In genomic region chr13:52892065-52892503, GRCm38 (mm10) we compare ENCODE assay signal across 8 mouse cellular contexts. TPM values are rescaled to one million over a fixed set of nuclear protein-coding genes. Genes with fewer than 3 reads are reported as not detected.
A peak's percentile ranks its signal among the peaks of the same experiment; 100 is the strongest.
DNase-seq lines count a peak whose midpoint lies in the region; ATAC-seq lines count a peak whose summit lies in the region.

No protein-coding gene starts in this region.

- H3K27ac ChIP-seq in heart, embryonic 11.5 days (ENCODE audit: low read depth, low read length) = no peak overlapping the region
- no peak overlapping the region for H3K27ac ChIP-seq in midbrain, embryonic 16.5 days (ENCODE audit: low read length)

- H3K4me2 ChIP-seq in heart, embryonic 11.5 days = no peak overlapping the region
- no peak overlapping the region for H3K4me2 ChIP-seq in midbrain, embryonic 16.5 days (ENCODE audit: low read length)

- H3K27me3 ChIP-seq in heart, embryonic 11.5 days (ENCODE audit: control insufficient read depth, insufficient read depth, low read length) = no peaks in the 10 kb centered on the region
- no peaks in the 10 kb centered on the region for H3K27me3 ChIP-seq in midbrain, embryonic 16.5 days (ENCODE audit: control insufficient read depth, insufficient read depth, low read depth, low read length)

- no peak overlapping the region; the same call in 1 of the 2 replicates for H3K9ac ChIP-seq in heart, embryonic 11.5 days (ENCODE audit: low read depth, low read length)
- H3K9ac ChIP-seq in midbrain, embryonic 16.5 days (ENCODE audit: low read depth, low read length) = no peak overlapping the region

- H3K36me3 ChIP-seq in heart, embryonic 11.5 days (ENCODE audit: control insufficient read depth, insufficient read depth, low read length) = no peaks in the 10 kb centered on the region
- no peaks in the 10 kb centered on the region for H3K36me3 ChIP-seq in midbrain, embryonic 16.5 days (ENCODE audit: control insufficient read depth, insufficient read depth, low read length)

- no peaks in the 10 kb centered on the region for H3K9me3 ChIP-seq in heart, embryonic 11.5 days (replicated peaks; ENCODE audit: control insufficient read depth, low read length)
- no peaks in the 10 kb centered on the region for H3K9me3 ChIP-seq in midbrain, embryonic 16.5 days (replicated peaks; ENCODE audit: control insufficient read depth, low read length, poor library complexity, severe bottlenecking)

- ATAC-seq in heart, embryonic 11.5 days (replicated peaks; ENCODE audit: insufficient number of reproducible peaks, low FRiP score, low TSS enrichment) = no peak
- peak; percentile 82 for ATAC-seq in megakaryocyte, adult 5-6 weeks (ENCODE audit: poor library complexity, severe bottlenecking)
- ATAC-seq in midbrain, embryonic 16.5 days = no peak

- H3K4me3 ChIP-seq in heart, embryonic 11.5 days (ENCODE audit: low read depth, low read length) = no peak overlapping the region
- no peak overlapping the region for H3K4me3 ChIP-seq in midbrain, embryonic 16.5 days (ENCODE audit: low read depth, low read length)

- DNase-seq in heart, adult 11 months = peak; percentile 95
- peak; percentile 57 to 79 for DNase-seq in adrenal gland, adult 18-20 months (ENCODE audit: low spot score in 2 of 2)
- DNase-seq in fibroblast of lung, adult 2 months (ENCODE audit: low read depth) = peak; percentile 83
- peak; percentile 67 to 74 for DNase-seq in kidney, adult 8-10 months
- DNase-seq in c-Kit-positive CD71-positive TER-119-positive erythroid progenitor cells, embryonic 14.5 days (ENCODE audit: low spot score) = no peak

- 66% methylated on average over 10 of the region's 10 CpGs for WGBS in heart, embryonic 11.5 days (ENCODE audit: insufficient replicate concordance)
- 75% methylated on average over 10 of the region's 10 CpGs for WGBS in midbrain, embryonic 16.5 days

- H3K4me1 ChIP-seq in heart, embryonic 11.5 days (ENCODE audit: control insufficient read depth, insufficient read depth, low read length) = 0 out of 2 replicates have a peak, but pooled peaks cover 10% of the 10 kb centered on the region
- no peaks in the 10 kb centered on the region for H3K4me1 ChIP-seq in midbrain, embryonic 16.5 days (ENCODE audit: control insufficient read depth, insufficient read depth, low read length)

RNA-seq across cellular contexts. Expression of gene Auh, which starts 37.4 kb away (rescaled TPM):
- 47.7 and 54.7 TPM in 2 replicates for polyA plus RNA-seq in heart, embryonic 11.5 days (2014; fragmentation: Nextera tagmentation; extraction: Ambion mirVana)
- 100 to 1,000 TPM; 126 to 138 TPM for total RNA-seq in adrenal gland, adult 18-20 months (2021)
- total RNA-seq in megakaryocyte, adult 5-6 weeks (2015) = 31.5 and 41.4 TPM in 2 replicates
- total RNA-seq in megakaryocyte, adult 5-6 weeks (2017) = 35.1 and 35.9 TPM in 2 replicates
- polyA plus RNA-seq in midbrain, embryonic 16.5 days (2015; fragmentation: Nextera tagmentation; extraction: Ambion mirVana) = 59.6 and 60.2 TPM in 2 replicates
